Mouse (Mus musculus) heart, postnatal 0 days (tissue): ENCODE results near the gene Tcf3. TPM values are rescaled to one million over a fixed set of nuclear protein-coding genes. Genes with fewer than 3 reads are reported as not detected.

Experiments used
- ATAC-seq: fragments of 200-750 bp; cut with Nextera tagmentation; 2 replicates; pipeline ENCODE4 v1.8.0; 2017; ENCODE audit warnings: low read depth, moderate number of reproducible peaks, moderate library complexity; ENCODE audit not compliant: insufficient read depth
- DNase-seq: peaks from one replicate; pipeline ENCODE4 v3.0.0-alpha.2; 2016; ENCODE audit warnings: low spot score
- H3K27ac ChIP-seq: fragments of 300-500 bp; sonication (generic); 2 replicates; pipeline ENCODE4 v1.5.1; 2014; ENCODE audit warnings: low read depth, mild to moderate bottlenecking
- H3K27me3 ChIP-seq: fragments of 300-500 bp; sonication (generic); 2 replicates; pipeline ENCODE4 v1.6.1; 2014; ENCODE audit warnings: low read length, mixed read lengths; ENCODE audit not compliant: control insufficient read depth, insufficient read depth
- H3K36me3 ChIP-seq: fragments of 300-500 bp; sonication (generic); replicated peaks from 2 replicates; pipeline ENCODE4 v1.6.1; 2014; ENCODE audit warnings: low read length, mixed read lengths; ENCODE audit not compliant: control insufficient read depth, insufficient read depth
- H3K4me1 ChIP-seq: fragments of 300-500 bp; sonication (generic); 2 replicates; pipeline ENCODE4 v1.6.1; 2014; ENCODE audit warnings: antibody characterized with exemption; ENCODE audit not compliant: control insufficient read depth, insufficient read depth
- H3K4me2 ChIP-seq: fragments of 300-500 bp; sonication (generic); 2 replicates; pipeline ENCODE4 v1.6.1; 2014; ENCODE audit warnings: low read depth, mild to moderate bottlenecking, low read length, moderate library complexity
- H3K4me3 ChIP-seq: fragments of 300-500 bp; sonication (generic); 2 replicates; pipeline ENCODE4 v1.5.1; 2014; ENCODE audit warnings: low read depth, low read length
- H3K9ac ChIP-seq: fragments of 300-500 bp; sonication (generic); replicated peaks from 2 replicates; pipeline ENCODE4 v1.6.1; 2014; ENCODE audit warnings: low read depth, low read length, mixed read lengths
- H3K9me3 ChIP-seq: fragments of 300-500 bp; sonication (generic); replicated peaks from 2 replicates; pipeline ENCODE4 v1.6.1; 2016; ENCODE audit warnings: low read length; ENCODE audit not compliant: control insufficient read depth
- CTCF ChIP-seq: IDR thresholded peaks from 2 replicates; pipeline ENCODE4 v1.5.1; 2016; ENCODE audit warnings: antibody characterized with exemption, control low read depth, low read depth
- EP300 ChIP-seq: IDR thresholded peaks from 2 replicates; pipeline ENCODE4 v1.6.1; 2016; ENCODE audit warnings: antibody characterized with exemption, low read depth
- WGBS: fragments of 180-500 bp; shearing (Covaris S2); extraction: QIAGEN DNeasy Blood & Tissue Kit; methylation state at CpG from one replicate; pipeline ENCODE4 v1.1.7; 2014; 5-methylcytosine and 5-hydroxymethylcytosine counted together
- polyA plus RNA-seq: library from polyadenylated mRNA; unstranded; fragments of >200 nt; fragmentation: Nextera tagmentation; extraction: Ambion mirVana; gene quantifications from 2 replicates; pipeline ENCODE4 v1.2.1, GENCODE M21; 2015
- total RNA-seq: library from RNA; depleted of rRNA; stranded (reverse); fragments of >200 nt; gene quantifications from 2 replicates; pipeline ENCODE4 v1.2.3, GENCODE M21; 2014; ENCODE audit warnings: low replicate concordance

The Tcf3 gene
- total and polyA plus RNA-seq, 2 experiments from 2014 or later, result 20.6 to 77.8 TPM

- peak; percentile 33; the same call in 1 of the 2 replicates for ATAC-seq
- H3K27ac ChIP-seq, result no peak overlapping the region
- no peak overlapping the region for H3K9ac ChIP-seq
- H3K4me1 ChIP-seq, result peaks cover 5% of the 10 kb centered on the region; the same call in 1 of the 2 replicates
- no peaks in the 10 kb centered on the region for H3K27me3 ChIP-seq
- peaks cover 84% of the 10 kb centered on the region for H3K36me3 ChIP-seq
- no peak for DNase-seq
- H3K4me3 ChIP-seq, result no peak overlapping the region
- TF ChIP-seq CTCF (no peak), EP300 (no peak)
- H3K4me2 ChIP-seq, result no peak overlapping the region
- 55% methylated on average over 4 of the region's 4 CpGs for WGBS
- peaks cover 3% of the 10 kb centered on the region; the same call in 1 of the 2 replicates for H3K9me3 ChIP-seq
Measured at GRCm38 (mm10) chr10:80423562-80423961, 9.9 kb downstream of the Tcf3 start.

DNA sequence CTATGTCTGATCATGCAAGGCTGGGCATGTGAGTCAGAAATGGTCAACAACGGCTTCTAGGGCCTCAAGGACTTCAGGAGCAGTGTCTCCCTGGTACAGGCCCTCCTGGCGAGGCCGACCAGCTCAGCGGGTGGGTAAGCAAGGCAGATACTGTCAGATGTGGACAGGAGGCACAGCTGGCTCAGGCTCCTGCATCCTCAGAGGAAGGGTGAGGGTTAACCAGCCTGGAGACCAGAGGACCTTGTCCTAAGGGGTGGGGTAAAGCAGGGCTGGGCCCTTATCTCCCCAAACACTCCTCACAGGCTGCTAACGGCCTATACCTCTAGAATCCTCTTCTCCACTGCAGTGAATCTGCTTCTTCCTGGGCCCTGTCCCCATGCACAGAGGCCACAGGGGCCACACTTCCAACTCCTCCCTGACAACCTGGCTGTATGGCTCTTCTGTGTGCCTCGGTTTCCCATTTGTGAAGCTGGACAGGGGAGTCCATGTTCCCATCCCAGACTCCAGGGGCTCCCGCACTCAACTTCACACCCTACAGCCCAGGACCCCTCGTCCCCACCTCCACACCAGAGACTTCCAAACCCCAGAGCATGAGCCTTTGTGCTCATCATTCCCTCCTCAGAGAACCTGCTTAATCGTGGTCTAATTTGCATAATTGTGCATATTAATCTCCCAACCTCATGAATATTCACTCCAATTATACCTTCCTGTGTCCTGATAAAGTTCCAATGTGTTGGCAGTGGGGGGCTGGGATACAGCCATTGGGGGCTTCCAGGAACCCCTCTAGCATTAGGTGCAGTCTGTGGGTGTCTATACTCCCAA, 11.6 kb downstream of the Tcf3 start:
- TF ChIP-seq CTCF (no peak), EP300 (no peak)
- H3K9ac ChIP-seq, result no peak overlapping the region
- DNase-seq (no peak), ATAC-seq (no peak)
- H3K9me3 ChIP-seq, result peaks cover 3% of the 10 kb centered on the region; the same call in 1 of the 2 replicates
- peaks cover 85% of the 10 kb centered on the region for H3K36me3 ChIP-seq
- H3K27ac ChIP-seq, result no peak overlapping the region
- H3K4me3 ChIP-seq, result no peak overlapping the region
- peaks cover 5% of the 10 kb centered on the region; the same call in 1 of the 2 replicates for H3K4me1 ChIP-seq
- 83% methylated on average over 9 of the region's 9 CpGs for WGBS
- no peak overlapping the region for H3K4me2 ChIP-seq
- no peaks in the 10 kb centered on the region for H3K27me3 ChIP-seq

GRCm38 (mm10) chr10:80421208-80421607, 12.2 kb downstream of the Tcf3 start:
- H3K9me3 ChIP-seq, result peaks cover 3% of the 10 kb centered on the region; the same call in 1 of the 2 replicates
- no peak overlapping the region for H3K4me3 ChIP-seq
- no peak for DNase-seq
- no peak overlapping the region for H3K27ac ChIP-seq
- no peak for ATAC-seq
- no peaks in the 10 kb centered on the region for H3K27me3 ChIP-seq
- TF ChIP-seq CTCF (no peak), EP300 (no peak)
- 94% methylated on average over 8 of the region's 8 CpGs for WGBS
- peaks cover 85% of the 10 kb centered on the region for H3K36me3 ChIP-seq
- no peak overlapping the region for H3K9ac ChIP-seq
- no peak overlapping the region for H3K4me2 ChIP-seq
- peaks cover 5% of the 10 kb centered on the region; the same call in 1 of the 2 replicates for H3K4me1 ChIP-seq

- H3K27me3 ChIP-seq, result no peaks in the 10 kb centered on the region
- no peak overlapping the region for H3K9ac ChIP-seq
- no peak overlapping the region for H3K4me3 ChIP-seq
- peaks cover 85% of the 10 kb centered on the region for H3K36me3 ChIP-seq
- no peak overlapping the region for H3K4me2 ChIP-seq
- peaks cover 3% of the 10 kb centered on the region; the same call in 1 of the 2 replicates for H3K9me3 ChIP-seq
- TF ChIP-seq CTCF (no peak), EP300 (no peak)
- DNase-seq (no peak), ATAC-seq (no peak)
- H3K27ac ChIP-seq, result no peak overlapping the region
- 90% methylated on average over 10 of the region's 10 CpGs for WGBS
- H3K4me1 ChIP-seq, result peaks cover 5% of the 10 kb centered on the region; the same call in 1 of the 2 replicates
Measured at GRCm38 (mm10) chr10:80420729-80421128, 12.7 kb downstream of the Tcf3 start.

DNA sequence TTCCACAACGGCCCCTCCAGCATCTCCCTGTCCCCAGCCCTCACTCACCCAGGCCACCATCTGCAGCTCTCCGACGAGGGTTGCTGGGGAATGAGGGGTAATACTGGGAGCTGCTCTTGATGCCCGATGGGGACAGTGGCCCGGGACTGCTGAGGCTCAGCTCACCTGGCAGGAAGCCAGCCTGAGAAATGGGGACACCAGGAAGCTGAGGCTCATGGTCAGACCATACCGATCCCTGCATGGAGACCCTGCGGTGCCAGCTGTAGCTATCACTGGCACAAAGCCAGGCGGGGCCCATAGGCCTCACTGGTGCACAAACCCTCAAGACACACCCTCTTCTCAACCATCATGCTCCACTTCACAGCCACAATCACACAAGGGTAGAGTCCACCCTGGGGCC, 14.0 kb downstream of the Tcf3 start:
- Histone ChIP-seq H3K27me3 (no peaks in the 10 kb centered on the region), H3K9me3 (no peaks in the 10 kb centered on the region), H3K4me2 (no peak overlapping the region), H3K27ac (no peak overlapping the region), H3K4me3 (no peak overlapping the region), H3K36me3 (peaks cover 84% of the 10 kb centered on the region), H3K4me1 (peaks cover 5% of the 10 kb centered on the region; the same call in 1 of the 2 replicates), H3K9ac (no peak overlapping the region)
- no peak for DNase-seq
- 61% methylated on average over 8 of the region's 8 CpGs for WGBS
- TF ChIP-seq EP300 (no peak), CTCF (no peak)
- ATAC-seq, result no peak
